Mouse (Mus musculus) midbrain, embryonic 16.5 days (tissue): ENCODE results near the gene Slc41a3. TPM values are rescaled to one million over a fixed set of nuclear protein-coding genes. Genes with fewer than 3 reads are reported as not detected.

ENCODE experiments used
- ATAC-seq: fragments of 200-750 bp; cut with Nextera tagmentation; 2 replicates; pipeline ENCODE4 v1.8.0; 2017; ENCODE audit warnings: moderate TSS enrichment
- H3K27ac ChIP-seq: fragments of 300-500 bp; sonication (generic); 2 replicates; pipeline ENCODE4 v1.5.1; 2014; ENCODE audit warnings: mild to moderate bottlenecking, low read length, mixed read lengths
- H3K27me3 ChIP-seq: fragments of 300-500 bp; sonication (generic); 2 replicates; pipeline ENCODE4 v1.6.1; 2014; ENCODE audit warnings: low read depth, low read length, mixed read lengths; ENCODE audit not compliant: control insufficient read depth, insufficient read depth
- H3K36me3 ChIP-seq: fragments of 300-500 bp; sonication (generic); 2 replicates; pipeline ENCODE4 v1.6.1; 2014; ENCODE audit warnings: mild to moderate bottlenecking, low read length, moderate library complexity, mixed read lengths; ENCODE audit not compliant: control insufficient read depth, insufficient read depth
- H3K4me1 ChIP-seq: fragments of 300-500 bp; sonication (generic); 2 replicates; pipeline ENCODE4 v1.6.1; 2014; ENCODE audit warnings: mild to moderate bottlenecking, low read length, mixed read lengths; ENCODE audit not compliant: control insufficient read depth, insufficient read depth
- H3K4me2 ChIP-seq: fragments of 300-500 bp; sonication (generic); 2 replicates; pipeline ENCODE4 v1.6.1; 2014; ENCODE audit warnings: mild to moderate bottlenecking, low read length, mixed read lengths
- H3K4me3 ChIP-seq: fragments of 300-500 bp; sonication (generic); 2 replicates; pipeline ENCODE4 v1.5.1; 2014; ENCODE audit warnings: low read depth, mild to moderate bottlenecking, low read length, moderate library complexity, mixed read lengths
- H3K9ac ChIP-seq: fragments of 300-500 bp; sonication (generic); 2 replicates; pipeline ENCODE4 v1.6.1; 2014; ENCODE audit warnings: low read depth, low read length, mixed read lengths
- H3K9me3 ChIP-seq: fragments of 300-500 bp; sonication (generic); replicated peaks from 2 replicates; pipeline ENCODE4 v1.6.1; 2014; ENCODE audit warnings: mild to moderate bottlenecking, low read length, mixed read lengths; ENCODE audit not compliant: control insufficient read depth, poor library complexity, severe bottlenecking
- WGBS: fragments of 180-500 bp; shearing (Covaris S2); extraction: QIAGEN DNeasy Blood & Tissue Kit; methylation state at CpG from one replicate; pipeline ENCODE4 v1.1.7; 2014; 5-methylcytosine and 5-hydroxymethylcytosine counted together
- polyA plus RNA-seq: library from polyadenylated mRNA; unstranded; fragments of >200 nt; fragmentation: Nextera tagmentation; extraction: Ambion mirVana; gene quantifications from 2 replicates; pipeline ENCODE4 v1.2.1, GENCODE M21; 2015

The Slc41a3 gene
- polyA plus RNA-seq, 1 experiment from 2014 or later = 8.1 TPM

- no peak overlapping the region for H3K9ac ChIP-seq
- no peaks in the 10 kb centered on the region for H3K4me1 ChIP-seq
Measured at GRCm38 (mm10) chr6:90616481-90616880, 12.0 kb downstream of the Slc41a3 start.

GRCm38 (mm10) chr6:90618274-90618673 lies 13.7 kb downstream of the Slc41a3 start:
- no peak overlapping the region for H3K4me2 ChIP-seq
- ATAC-seq = no peak
- no peaks in the 10 kb centered on the region for H3K9me3 ChIP-seq
- 71% methylated on average over 4 of the region's 4 CpGs for WGBS
- no peaks in the 10 kb centered on the region for H3K36me3 ChIP-seq
- H3K9ac ChIP-seq = no peak overlapping the region
- no peak overlapping the region for H3K27ac ChIP-seq
- no peaks in the 10 kb centered on the region for H3K27me3 ChIP-seq
- no peak overlapping the region for H3K4me3 ChIP-seq
- H3K4me1 ChIP-seq = no peaks in the 10 kb centered on the region

More at GRCm38 (mm10) chr6:90616481-90616880, 12.0 kb downstream of the Slc41a3 start:
- Histone ChIP-seq H3K36me3 (no peaks in the 10 kb centered on the region), H3K27me3 (no peaks in the 10 kb centered on the region), H3K27ac (no peak overlapping the region), H3K4me2 (no peak overlapping the region), H3K4me3 (no peak overlapping the region), H3K9me3 (no peaks in the 10 kb centered on the region)
- ATAC-seq = no peak
- 84% methylated on average over 6 of the region's 6 CpGs for WGBS

- Histone ChIP-seq H3K4me1 (no peaks in the 10 kb centered on the region), H3K27me3 (no peaks in the 10 kb centered on the region), H3K9me3 (no peaks in the 10 kb centered on the region), H3K9ac (no peak overlapping the region), H3K36me3 (no peaks in the 10 kb centered on the region), H3K4me2 (no peak overlapping the region), H3K4me3 (no peak overlapping the region), H3K27ac (no peak overlapping the region)
- 82% methylated on average over 19 of the region's 19 CpGs for WGBS
- ATAC-seq = no peak
Measured at GRCm38 (mm10) chr6:90618821-90619636, 14.5 kb downstream of the Slc41a3 start.

DNA sequence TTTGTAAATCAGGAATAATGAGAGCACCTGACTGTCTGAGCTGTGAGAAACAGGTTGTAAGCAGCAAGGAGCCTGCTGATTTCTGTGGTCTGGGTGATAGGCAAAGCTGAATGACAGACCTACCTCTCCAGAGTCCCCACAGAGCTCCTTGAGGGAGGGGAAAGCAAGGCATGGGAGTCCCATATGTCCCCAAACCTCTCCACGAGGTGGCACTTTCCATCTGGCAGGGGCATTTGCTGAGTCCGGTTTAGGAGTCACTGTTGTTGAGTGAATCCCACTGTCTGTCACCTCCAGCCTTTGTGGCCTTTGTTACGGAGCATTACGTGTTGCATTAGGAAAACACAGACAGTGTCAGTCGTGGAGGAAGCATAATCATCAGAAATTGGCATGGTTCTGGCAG lies 15.4 kb downstream of the Slc41a3 start:
- Histone ChIP-seq H3K27ac (no peak overlapping the region), H3K4me3 (no peak overlapping the region), H3K36me3 (no peaks in the 10 kb centered on the region), H3K4me1 (no peaks in the 10 kb centered on the region), H3K27me3 (no peaks in the 10 kb centered on the region), H3K4me2 (no peak overlapping the region), H3K9ac (no peak overlapping the region), H3K9me3 (no peaks in the 10 kb centered on the region)
- ATAC-seq = no peak
- whole genome bisulfite sequencing = 75% methylated on average over 5 of the region's 5 CpGs

GRCm38 (mm10) chr6:90620791-90621583 lies 16.5 kb downstream of the Slc41a3 start:
- H3K36me3 ChIP-seq = no peaks in the 10 kb centered on the region

DNA sequence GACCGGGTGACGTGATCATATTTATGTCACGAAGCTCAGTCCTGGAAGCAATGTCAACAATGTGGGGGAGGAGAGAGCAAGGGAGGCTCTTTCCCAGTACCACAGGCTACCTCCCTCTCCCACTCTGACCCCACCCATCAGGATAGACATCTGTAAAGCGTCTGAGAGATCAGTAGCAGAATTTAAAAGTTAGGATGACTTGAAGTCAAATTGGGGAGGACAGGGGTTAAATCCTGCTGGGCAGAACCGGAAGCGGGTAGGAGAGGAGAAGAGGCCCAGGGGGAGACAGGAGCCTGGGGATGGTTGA lies 17.0 kb downstream of the Slc41a3 start:
- Histone ChIP-seq H3K4me2 (no peak overlapping the region), H3K9me3 (no peaks in the 10 kb centered on the region), H3K4me1 (no peaks in the 10 kb centered on the region), H3K4me3 (no peak overlapping the region), H3K27ac (no peak overlapping the region), H3K36me3 (no peaks in the 10 kb centered on the region), H3K27me3 (no peaks in the 10 kb centered on the region), H3K9ac (no peak overlapping the region)
- ATAC-seq = no peak
- 81% methylated on average over 6 of the region's 6 CpGs for WGBS

More at GRCm38 (mm10) chr6:90620791-90621583, 16.5 kb downstream of the Slc41a3 start:
- Histone ChIP-seq H3K27ac (no peak overlapping the region), H3K9ac (no peak overlapping the region), H3K4me2 (no peak overlapping the region), H3K27me3 (no peaks in the 10 kb centered on the region), H3K4me3 (no peak overlapping the region), H3K4me1 (no peaks in the 10 kb centered on the region), H3K9me3 (no peaks in the 10 kb centered on the region)
- no peak for ATAC-seq
- 40% methylated on average over 9 of the region's 9 CpGs for WGBS

GRCm38 (mm10) chr6:90622758-90623455 lies 18.4 kb downstream of the Slc41a3 start:
- no peak overlapping the region for H3K27ac ChIP-seq
- whole genome bisulfite sequencing = 37% methylated on average over 11 of the region's 11 CpGs

GRCm38 (mm10) chr6:90623456-90623836 lies 18.9 kb downstream of the Slc41a3 start:
- Histone ChIP-seq H3K36me3 (no peaks in the 10 kb centered on the region), H3K27me3 (no peaks in the 10 kb centered on the region), H3K9ac (no peak overlapping the region), H3K27ac (no peak overlapping the region), H3K4me3 (no peak overlapping the region), H3K9me3 (no peaks in the 10 kb centered on the region), H3K4me1 (no peaks in the 10 kb centered on the region), H3K4me2 (no peak overlapping the region)
- 79% methylated on average over 5 of the region's 5 CpGs for WGBS
- no peak for ATAC-seq

More at GRCm38 (mm10) chr6:90622758-90623455, 18.4 kb downstream of the Slc41a3 start:
- H3K27me3 ChIP-seq = no peaks in the 10 kb centered on the region
- no peaks in the 10 kb centered on the region for H3K36me3 ChIP-seq
- no peaks in the 10 kb centered on the region for H3K4me1 ChIP-seq
- no peak overlapping the region for H3K4me3 ChIP-seq
- H3K9ac ChIP-seq = no peak overlapping the region
- H3K9me3 ChIP-seq = no peaks in the 10 kb centered on the region
- no peak overlapping the region for H3K4me2 ChIP-seq
- ATAC-seq = no peak

- H3K4me1 ChIP-seq = no peaks in the 10 kb centered on the region
- ATAC-seq = no peak
- H3K36me3 ChIP-seq = no peaks in the 10 kb centered on the region
- H3K9ac ChIP-seq = no peak overlapping the region
- H3K27ac ChIP-seq = no peak overlapping the region
- 85% methylated on average over 6 of the region's 6 CpGs for WGBS
- H3K9me3 ChIP-seq = no peaks in the 10 kb centered on the region
- no peak overlapping the region for H3K4me3 ChIP-seq
- H3K27me3 ChIP-seq = no peaks in the 10 kb centered on the region
- H3K4me2 ChIP-seq = no peak overlapping the region
Measured at GRCm38 (mm10) chr6:90624184-90624583, 19.7 kb downstream of the Slc41a3 start.
